Mouse (Mus musculus) right cerebral cortex, postnatal 25 days (tissue): ENCODE measurements around the gene Chga.

Experiments used
- DNase-seq: peaks from one replicate; pipeline ENCODE4 v3.0.0; 2022

The Chga gene

GRCm38 (mm10) chr12:102554721-102555516, at the start of gene Chga:
Gene Chga (plus strand): TSS chr12:102554969.
- DNase-seq: peak; percentile 84

DNA sequence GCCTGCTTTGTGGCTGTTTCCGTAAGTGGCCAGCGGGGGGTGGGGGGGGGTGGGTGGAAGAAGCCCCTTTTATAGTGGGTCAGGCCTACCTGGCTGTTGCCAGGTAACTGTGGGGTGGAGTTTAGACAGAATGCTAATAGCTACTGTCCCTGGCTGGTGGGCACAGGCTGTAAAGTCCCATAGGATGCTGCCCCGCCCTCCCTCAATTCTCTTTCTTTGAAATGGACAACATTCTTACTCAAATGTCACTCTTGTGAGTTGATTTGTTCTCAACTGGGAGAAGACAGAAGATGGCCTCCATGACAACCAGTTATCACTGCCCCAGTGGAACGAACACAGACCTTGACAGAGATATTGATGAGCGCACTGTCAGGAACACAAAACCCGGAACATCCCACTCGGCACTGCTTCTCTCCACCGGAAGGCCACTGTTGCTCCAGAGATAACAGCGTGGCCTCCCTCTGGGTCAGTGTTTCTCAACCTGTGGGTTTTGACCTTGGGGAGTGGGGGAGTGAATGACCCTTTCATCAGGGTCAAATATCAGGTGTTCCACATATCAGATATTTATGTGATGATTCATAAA, 49.5 kb upstream of the Chga start:
- no peak for DNase-seq

DNA sequence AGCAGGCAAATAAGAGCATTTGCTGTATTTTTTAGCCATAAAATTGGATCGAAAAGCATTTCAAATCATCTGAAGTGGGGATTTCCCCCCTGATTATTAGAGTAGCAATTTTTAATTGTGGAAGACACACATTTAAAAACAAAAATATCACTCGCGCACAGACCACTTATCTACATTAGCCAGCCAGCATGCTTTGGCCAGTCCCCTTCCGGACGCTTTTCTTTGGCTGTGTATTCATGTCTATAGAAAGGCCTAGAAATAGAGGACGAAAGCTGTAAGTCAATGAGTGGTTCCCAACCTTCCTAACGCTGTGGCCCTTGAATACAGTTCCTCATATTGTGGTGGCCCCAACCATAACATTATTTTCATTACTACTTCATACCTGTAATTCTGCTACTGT, 48.8 kb upstream of the Chga start:
- no peak for DNase-seq

GRCm38 (mm10) chr12:102511363-102511762, 43.4 kb upstream of the Chga start:
- DNase-seq: no peak

GRCm38 (mm10) chr12:102514151-102514550, 40.6 kb upstream of the Chga start:
- DNase-seq: no peak

DNA sequence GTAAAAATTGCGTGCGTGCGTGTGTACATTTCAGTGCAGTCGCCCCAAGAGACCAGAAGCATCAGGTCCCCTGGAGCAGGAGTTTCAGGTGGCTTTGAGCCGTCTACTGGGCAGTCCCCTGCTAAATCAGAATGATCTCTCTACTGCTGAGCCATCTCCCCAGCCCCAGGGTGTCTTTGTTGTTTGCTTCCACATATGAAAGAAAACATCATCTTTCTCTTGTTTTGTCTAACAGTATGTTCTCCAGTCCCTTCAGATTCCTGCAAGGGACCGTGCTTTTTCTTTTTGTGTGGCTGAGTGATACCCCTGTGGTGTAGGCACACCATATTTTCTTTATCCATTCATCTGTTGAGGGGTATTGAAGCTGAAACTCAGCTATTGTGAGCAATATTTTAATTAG, 40.0 kb upstream of the Chga start:
- DNase-seq: no peak

DNA sequence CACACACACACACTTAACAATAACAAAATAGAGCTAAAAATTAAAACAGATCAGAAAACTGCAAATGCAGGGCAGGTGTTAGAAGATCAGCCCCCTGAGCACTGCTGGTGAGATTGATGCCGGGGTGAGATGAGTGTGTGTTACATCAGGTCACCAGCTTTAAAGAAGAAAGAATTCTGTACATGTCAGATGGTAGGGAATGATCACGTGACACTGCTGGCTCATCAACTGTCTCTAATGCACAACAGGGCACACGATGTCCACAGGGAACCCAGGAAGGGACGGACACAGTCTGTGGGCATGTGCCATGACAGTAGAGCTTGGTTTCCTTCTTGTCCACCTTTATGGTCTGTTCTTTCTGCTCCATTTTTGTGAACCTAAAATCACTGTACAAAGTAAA, 38.6 kb upstream of the Chga start:
- DNase-seq: no peak

DNA sequence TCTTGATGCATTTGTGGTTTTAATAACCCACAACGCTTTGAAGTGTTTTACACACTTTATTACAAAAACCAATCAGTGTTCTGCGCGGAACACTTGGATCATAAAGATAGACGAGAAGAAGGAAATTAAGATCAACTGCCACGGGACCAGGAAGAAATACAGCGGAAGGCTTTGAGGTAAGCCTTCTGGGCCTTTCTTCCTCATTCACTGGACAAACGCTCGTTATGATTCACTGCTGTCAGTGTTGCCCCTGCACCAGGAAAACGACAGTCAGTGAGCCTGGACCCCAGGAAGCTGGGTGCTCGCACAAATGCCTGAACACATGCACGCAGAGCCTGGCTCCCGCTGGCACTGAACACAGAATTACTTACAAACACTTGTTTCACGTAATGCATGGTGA, 37.1 kb upstream of the Chga start:
- no peak for DNase-seq

GRCm38 (mm10) chr12:102519929-102520720, 34.6 kb upstream of the Chga start:
- no peak for DNase-seq

DNA sequence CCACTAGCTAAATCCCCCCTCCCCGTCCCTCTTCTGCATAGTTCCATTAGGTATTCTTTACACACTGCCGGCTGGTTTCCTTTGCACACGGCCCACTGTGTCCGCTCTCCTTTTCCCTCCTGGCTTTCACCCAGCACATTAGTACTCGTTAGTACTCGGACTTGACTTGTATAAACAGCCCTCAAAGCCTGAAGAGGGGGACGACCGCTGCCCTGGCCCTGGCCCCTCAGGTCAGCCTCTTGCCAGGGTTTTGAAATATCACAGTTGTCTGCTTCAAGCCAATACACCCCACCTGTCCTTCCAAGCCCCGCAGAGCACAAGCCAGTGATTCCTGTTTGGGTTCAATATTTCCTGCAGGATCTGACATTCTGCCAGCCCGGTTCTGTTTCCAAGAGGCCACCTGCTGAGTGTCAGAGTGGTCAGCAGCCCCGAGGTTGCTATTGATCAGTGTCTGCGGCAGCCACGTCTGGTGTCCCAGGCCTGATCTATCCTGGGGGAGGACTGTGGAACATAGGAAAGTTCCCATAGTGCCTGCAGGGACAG, 32.9 kb upstream of the Chga start:
- no peak for DNase-seq

- DNase-seq: no peak
These were observed 30.6 kb upstream of the Chga start for GRCm38 (mm10) chr12:102524216-102524615.

GRCm38 (mm10) chr12:102524760-102525159, 30.0 kb upstream of the Chga start:
- DNase-seq: no peak

GRCm38 (mm10) chr12:102527989-102528388, 26.8 kb upstream of the Chga start:
- no peak for DNase-seq

DNA sequence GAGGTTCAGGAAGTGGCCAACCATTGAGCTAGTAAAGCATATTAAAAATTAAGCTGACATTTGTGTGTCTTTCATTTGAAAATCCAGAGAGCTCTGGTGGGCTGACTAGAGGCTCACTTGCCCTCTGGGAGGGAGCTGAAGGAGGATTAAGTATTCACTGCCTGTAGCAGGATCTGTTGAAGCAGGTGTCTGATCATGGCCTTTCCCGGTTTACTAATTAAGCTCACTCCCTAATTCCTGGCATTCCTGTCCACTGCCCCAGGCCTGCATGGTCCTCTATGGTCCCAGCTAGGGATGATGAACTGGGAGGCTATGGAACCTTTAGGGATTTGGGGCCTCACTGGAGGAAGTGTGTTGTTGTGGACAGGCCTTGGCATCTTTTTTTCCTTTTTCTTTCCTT, 19.0 kb upstream of the Chga start:
- no peak for DNase-seq

DNA sequence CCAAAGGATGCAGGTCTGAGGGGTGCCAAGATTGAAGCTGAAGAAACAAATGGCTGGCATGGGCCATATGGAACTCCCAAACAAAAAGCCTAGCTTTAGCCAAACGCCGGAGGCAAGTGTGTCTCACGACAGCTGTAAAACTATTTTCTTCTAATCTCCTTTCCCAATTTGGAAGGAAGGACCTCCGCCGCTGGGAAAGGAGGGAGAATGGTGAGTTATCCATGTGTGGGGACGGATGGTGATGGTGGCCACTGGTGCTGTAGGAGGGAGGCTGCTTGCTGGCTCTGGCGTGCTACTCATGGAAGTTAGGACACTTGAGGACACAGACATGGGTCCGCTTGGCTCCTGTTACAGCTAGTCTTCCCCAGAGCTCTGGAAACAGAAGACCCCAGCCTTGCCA, 14.5 kb upstream of the Chga start:
- no peak for DNase-seq

DNA sequence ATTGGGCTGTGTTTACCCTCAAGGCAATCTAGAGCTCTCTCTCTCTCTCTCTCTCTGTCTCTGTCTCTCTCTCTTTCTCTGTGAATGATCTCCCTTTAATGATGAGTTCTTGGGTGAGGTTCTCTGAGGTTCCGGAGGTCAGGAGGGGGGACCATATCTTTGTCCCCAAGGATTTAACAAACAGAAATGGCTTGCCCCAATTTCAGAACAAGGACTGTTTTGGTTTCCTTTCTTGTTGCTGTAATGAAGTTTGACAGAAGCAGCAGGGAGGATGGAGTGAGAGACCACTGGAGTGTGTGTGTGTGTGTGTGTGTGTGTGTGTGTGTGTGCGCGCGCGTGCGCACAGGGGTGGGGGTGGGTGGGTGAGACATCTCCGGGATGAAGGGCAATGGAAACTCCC, 13.6 kb upstream of the Chga start:
- no peak for DNase-seq

DNA sequence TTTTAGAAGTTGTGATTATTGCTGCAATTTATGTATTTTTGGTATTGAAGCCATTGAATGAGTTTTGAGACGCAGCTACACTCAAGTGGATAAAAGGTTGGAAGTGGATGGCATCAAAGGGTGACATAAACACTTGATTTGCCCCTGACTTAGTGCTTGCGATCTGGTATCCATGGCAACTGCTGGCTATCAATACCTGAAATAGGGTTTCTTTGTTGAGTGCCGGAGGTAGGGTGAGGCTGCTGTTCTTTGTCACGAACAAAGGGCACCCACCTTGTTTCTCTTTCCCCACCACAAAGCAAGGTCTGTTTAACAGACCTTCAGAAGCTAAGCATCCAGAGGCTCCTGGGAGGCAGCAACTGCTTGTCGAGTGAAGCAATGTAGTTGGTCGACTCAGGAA, 9.6 kb upstream of the Chga start:
- no peak for DNase-seq

GRCm38 (mm10) chr12:102550529-102550928, 4.2 kb upstream of the Chga start:
- DNase-seq: no peak

DNA sequence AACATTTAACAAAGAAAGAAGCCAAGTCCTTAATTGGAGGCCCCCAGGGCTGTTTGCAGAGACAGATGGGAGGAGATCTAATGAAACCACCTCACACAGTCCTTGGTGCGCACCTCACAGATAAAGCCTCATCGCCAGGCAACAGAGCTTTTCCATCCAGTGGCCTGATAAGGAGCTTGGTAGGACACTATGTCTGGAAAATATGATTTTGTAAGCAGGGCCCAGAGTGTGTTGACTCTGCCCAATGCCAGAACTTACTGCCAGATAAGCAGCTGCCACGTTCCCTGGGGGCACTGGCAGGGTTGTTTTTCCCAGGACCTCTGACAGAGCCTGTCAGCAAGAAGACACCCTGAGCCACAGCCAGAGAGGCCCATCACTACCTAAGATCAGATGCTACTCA, 3.6 kb upstream of the Chga start:
- no peak for DNase-seq

- no peak for DNase-seq
These were observed 2.8 kb upstream of the Chga start for GRCm38 (mm10) chr12:102552001-102552400.

GRCm38 (mm10) chr12:102553705-102554275, 979 bp upstream of the Chga start:
- DNase-seq: peak; percentile 35

- DNase-seq: peak; percentile 42
These were observed 1.1 kb downstream of the Chga start for GRCm38 (mm10) chr12:102555850-102556249.

DNA sequence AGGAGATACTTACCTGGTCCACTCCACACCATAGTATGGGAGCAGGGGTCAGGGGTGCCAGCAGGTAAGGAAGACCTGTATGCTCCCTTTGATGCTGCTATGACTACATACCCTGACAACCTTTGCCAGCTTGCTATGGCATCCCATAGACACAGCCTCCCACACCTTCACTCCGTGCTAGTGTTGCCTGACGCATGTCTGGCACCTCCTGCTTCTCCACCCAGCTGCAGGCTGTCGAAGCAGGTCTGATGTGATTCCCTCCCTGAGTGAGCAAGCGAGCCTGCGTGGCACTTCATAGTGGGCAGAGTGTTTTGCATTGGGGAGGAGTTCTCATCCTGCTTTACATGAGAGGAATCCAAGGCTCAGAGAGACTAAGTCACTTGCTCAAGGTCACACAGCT, 2.6 kb downstream of the Chga start:
- DNase-seq: peak; percentile 52
